ENCODE assay signal across 12 mouse cellular contexts in genomic region chr4:95896571-95896970, GRCm38 (mm10).
DNase-seq lines count a peak whose midpoint lies in the region; ATAC-seq and TF ChIP-seq lines count a peak whose summit lies in the region.
"Had no signal": no experiment of that assay in that cellular context is flagged by ENCODE, and none has a peak within 500 bp of the region (broad histone marks: within the 10 kb centered on the region; RNA-seq: fewer than 3 reads in every experiment).

No protein-coding gene starts in this region.

- 31% methylated on average over 5 of the region's 5 CpGs for WGBS in lung, postnatal 0 days
- 23% methylated on average over 5 of the region's 5 CpGs for WGBS in embryonic facial prominence, embryonic 10.5 days
- WGBS in limb, embryonic 14.5 days, result 24% methylated on average over 5 of the region's 5 CpGs

- H3K36me3 ChIP-seq in lung, postnatal 0 days (ENCODE audit: insufficient read depth, low read length), result no peaks in the 10 kb centered on the region
- H3K36me3 ChIP-seq in embryonic facial prominence, embryonic 10.5 days (replicated peaks), result no peaks in the 10 kb centered on the region
- no peaks in the 10 kb centered on the region for H3K36me3 ChIP-seq in limb, embryonic 14.5 days (ENCODE audit: control insufficient read depth, insufficient read depth, low read length)

- no peak for TF ChIP-seq CTCF in lung, postnatal 0 days (IDR thresholded peaks at IDR 0.05)

- no peaks in the 10 kb centered on the region for H3K9me3 ChIP-seq in lung, postnatal 0 days (ENCODE audit: low read length)
- H3K9me3 ChIP-seq in embryonic facial prominence, embryonic 10.5 days, result no peaks in the 10 kb centered on the region
- H3K9me3 ChIP-seq in limb, embryonic 14.5 days (ENCODE audit: control insufficient read depth, low read length), result no peaks in the 10 kb centered on the region

- TF ChIP-seq POLR2A in limb, embryonic 14.5 days (IDR thresholded peaks at IDR 0.05; ENCODE audit: borderline replicate concordance, extremely low read depth, insufficient read depth, insufficient read length), result no peak

- no peaks in the 10 kb centered on the region for H3K27me3 ChIP-seq in lung, postnatal 0 days (replicated peaks; ENCODE audit: insufficient read depth, low read length)
- H3K27me3 ChIP-seq in embryonic facial prominence, embryonic 10.5 days (replicated peaks; ENCODE audit: low read depth, poor library complexity, severe bottlenecking), result no peaks in the 10 kb centered on the region
- H3K27me3 ChIP-seq in limb, embryonic 14.5 days (ENCODE audit: control insufficient read depth, insufficient read depth, low read length), result no peaks in the 10 kb centered on the region

- ATAC-seq in frontal cortex, adult (ENCODE audit: low TSS enrichment), result peak; percentile 24; the same call in 1 of the 2 replicates
- no peak for ATAC-seq in lung, postnatal 0 days
- ATAC-seq in limb, embryonic 14.5 days (ENCODE audit: low FRiP score, low read depth), result no peak
- ATAC-seq: intestine, postnatal 0 days had no signal

- no peak overlapping the region for H3K9ac ChIP-seq in lung, postnatal 0 days (replicated peaks; ENCODE audit: low read depth)
- no peak overlapping the region for H3K9ac ChIP-seq in limb, embryonic 14.5 days (ENCODE audit: low read depth, low read length, severe bottlenecking)

- no peak overlapping the region for H3K4me2 ChIP-seq in lung, postnatal 0 days (replicated peaks; ENCODE audit: low read depth, low read length)
- no peak overlapping the region for H3K4me2 ChIP-seq in limb, embryonic 14.5 days (replicated peaks; ENCODE audit: low read depth, low read length, severe bottlenecking)

- H3K27ac ChIP-seq in lung, postnatal 0 days (ENCODE audit: low read length), result 0 out of 2 replicates have a peak overlapping the region, but pooled peaks have one; percentile 12
- peak overlapping the region; percentile 77 for H3K27ac ChIP-seq in embryonic facial prominence, embryonic 10.5 days (replicated peaks)
- peak overlapping the region; percentile 61 for H3K27ac ChIP-seq in limb, embryonic 14.5 days (replicated peaks; ENCODE audit: low read depth, low read length)
- H3K27ac ChIP-seq: macrophage had no signal

- intact Hi-C loops in gastrocnemius, postnatal 36 days (cut with DNase I), result no loop called here

- no peak overlapping the region for H3K4me3 ChIP-seq in lung, postnatal 0 days (ENCODE audit: low read depth, low read length)
- no peak overlapping the region for H3K4me3 ChIP-seq in embryonic facial prominence, embryonic 10.5 days
- H3K4me3 ChIP-seq in limb, embryonic 14.5 days (replicated peaks; ENCODE audit: low read length), result no peak overlapping the region

- peaks cover 19% of the 10 kb centered on the region; the same call in 1 of the 2 replicates for H3K4me1 ChIP-seq in lung, postnatal 0 days (ENCODE audit: insufficient read depth, low read depth, low read length)
- H3K4me1 ChIP-seq in embryonic facial prominence, embryonic 10.5 days, result peaks cover 69% of the 10 kb centered on the region
- H3K4me1 ChIP-seq in limb, embryonic 14.5 days (ENCODE audit: control insufficient read depth, insufficient read depth, low read length), result peaks cover 51% of the 10 kb centered on the region

- no peak for DNase-seq in frontal cortex, postnatal 10 days (ENCODE audit: low spot score in 2 of 2)
- DNase-seq in lung, postnatal 0 days (ENCODE audit: low spot score), result peak; percentile 35
- DNase-seq in lung, adult 18-20 months, result no peak
- DNase-seq in embryonic facial prominence, embryonic 10.5 days (ENCODE audit: low spot score), result peak; percentile 68
- peak; percentile 73 for DNase-seq in limb, embryonic 14.5 days (ENCODE audit: low spot score)
- DNase-seq in gastrocnemius, postnatal 36 days, result no peak
- no peak for DNase-seq in cerebellum, adult 9-11 months
- DNase-seq: cerebellum, adult 2 months; liver had no signal

- TF ChIP-seq EP300 in lung, postnatal 0 days (IDR thresholded peaks at IDR 0.05), result no peak

Comparison
In these comparisons a context has a peak if more than half of its experiments do, and no peak if none do; other contexts are left out.
1. DNase-seq: peak in lung, postnatal 0 days (single experiment), embryonic facial prominence, embryonic 10.5 days (single experiment) and limb, embryonic 14.5 days (single experiment); none in frontal cortex, postnatal 10 days (0 of 2), lung, adult 18-20 months (0 of 2), gastrocnemius, postnatal 36 days (0 of 2) and cerebellum, adult 9-11 months (single experiment).
2. H3K27ac ChIP-seq: peak in every context shown above with its lines; median percentile 77 in embryonic facial prominence, embryonic 10.5 days; 61 in limb, embryonic 14.5 days; 12 in lung, postnatal 0 days.